Mouse (Mus musculus) spleen, adult 2 months (tissue): ENCODE data around the gene Ldhc.

Source experiments
- CTCF ChIP-seq: fragments of 200-500 bp; IDR thresholded peaks from 2 replicates; pipeline ENCODE4 v1.5.1; 2011; ENCODE audit warnings: mild to moderate bottlenecking, inconsistent platforms; ENCODE audit not compliant: insufficient read depth, insufficient read length, insufficient replicate concordance; ENCODE audit errors: extremely low read depth
- POLR2A ChIP-seq: fragments of 200-500 bp; IDR thresholded peaks from 2 replicates; pipeline ENCODE4 v1.6.1; 2011; ENCODE audit warnings: low read depth, low read length, inconsistent platforms

GRCm38 (mm10) chr7:46846486-46847244 is 14.3 kb upstream of the Ldhc start:
- TF ChIP-seq CTCF, result peak; percentile 28; the same call in 1 of the 2 replicates
- TF ChIP-seq POLR2A, result no peak
